Mouse (Mus musculus): Measurements from ENCODE around the gene Syngr2.

The Syngr2 gene

GRCm38 (mm10) chr11:117779434-117780198, 29.9 kb upstream of the Syngr2 start:
- in situ Hi-C loops (cut with MboI; ENCODE audit: low pct_unique_long_range_greater_than_20kb in 1 of 2, low sequenced_read_pairs in 2 of 2, unreplicated experiment in 1 of 2), result loop anchor here in 1 of 2 experiments (25.0 kb wide), 1 partner anchor 392 kb away; no protein-coding TSS in a partner anchor

- in situ Hi-C loops (cut with MboI; ENCODE audit: low pct_unique_long_range_greater_than_20kb in 1 of 2, low sequenced_read_pairs in 2 of 2, unreplicated experiment in 1 of 2), result loop anchor here in 1 of 2 experiments (25.0 kb wide), 1 partner anchor 393 kb away; no protein-coding TSS in a partner anchor
These were observed 29.3 kb upstream of the Syngr2 start for GRCm38 (mm10) chr11:117780199-117780515.

GRCm38 (mm10) chr11:117780582-117781111, 28.8 kb upstream of the Syngr2 start:
- in situ Hi-C loops (cut with MboI; ENCODE audit: low pct_unique_long_range_greater_than_20kb in 1 of 2, low sequenced_read_pairs in 2 of 2, unreplicated experiment in 1 of 2), result loop anchor here in 1 of 2 experiments (25.0 kb wide), 1 partner anchor 393 kb away; no protein-coding TSS in a partner anchor

- in situ Hi-C loops (cut with MboI; ENCODE audit: low pct_unique_long_range_greater_than_20kb in 1 of 2, low sequenced_read_pairs in 2 of 2, unreplicated experiment in 1 of 2), result loop anchor here in 1 of 2 experiments (25.0 kb wide), 1 partner anchor 394 kb away; no protein-coding TSS in a partner anchor
These were observed 28.2 kb upstream of the Syngr2 start for GRCm38 (mm10) chr11:117781199-117781821.

GRCm38 (mm10) chr11:117781993-117782704, 27.3 kb upstream of the Syngr2 start, which contains the start of the genes Tmc8 and Tmc6:
Gene Tmc8 (plus strand): TSS chr11:117782076.
Gene Tmc6 (minus strand): TSS chr11:117782198.
- in situ Hi-C loops (cut with MboI; ENCODE audit: low pct_unique_long_range_greater_than_20kb in 1 of 2, low sequenced_read_pairs in 2 of 2, unreplicated experiment in 1 of 2), result loop anchor here in 1 of 2 experiments (25.0 kb wide), 1 partner anchor 395 kb away; no protein-coding TSS in a partner anchor

GRCm38 (mm10) chr11:117782705-117783034, 26.8 kb upstream of the Syngr2 start:
- in situ Hi-C loops (cut with MboI; ENCODE audit: low pct_unique_long_range_greater_than_20kb in 1 of 2, low sequenced_read_pairs in 2 of 2, unreplicated experiment in 1 of 2), result loop anchor here in 1 of 2 experiments (25.0 kb wide), 1 partner anchor 395 kb away; no protein-coding TSS in a partner anchor

GRCm38 (mm10) chr11:117783089-117783488, 26.4 kb upstream of the Syngr2 start:
- in situ Hi-C loops (cut with MboI; ENCODE audit: low pct_unique_long_range_greater_than_20kb in 1 of 2, low sequenced_read_pairs in 2 of 2, unreplicated experiment in 1 of 2), result loop anchor here in 1 of 2 experiments (25.0 kb wide), 1 partner anchor 396 kb away; no protein-coding TSS in a partner anchor

- in situ Hi-C loops (cut with MboI; ENCODE audit: low pct_unique_long_range_greater_than_20kb in 1 of 2, low sequenced_read_pairs in 2 of 2, unreplicated experiment in 1 of 2), result loop anchor here in 1 of 2 experiments (25.0 kb wide), 1 partner anchor 396 kb away; no protein-coding TSS in a partner anchor
These were observed 25.7 kb upstream of the Syngr2 start for GRCm38 (mm10) chr11:117783683-117784309.

- in situ Hi-C loops (cut with MboI; ENCODE audit: low pct_unique_long_range_greater_than_20kb in 1 of 2, low sequenced_read_pairs in 2 of 2, unreplicated experiment in 1 of 2), result loop anchor here in 1 of 2 experiments (25.0 kb wide), 1 partner anchor 399 kb away; no protein-coding TSS in a partner anchor
These were observed 23.2 kb upstream of the Syngr2 start for GRCm38 (mm10) chr11:117786294-117786693.

GRCm38 (mm10) chr11:117788481-117788880, 21.0 kb upstream of the Syngr2 start:
- in situ Hi-C loops (cut with MboI; ENCODE audit: low pct_unique_long_range_greater_than_20kb in 1 of 2, low sequenced_read_pairs in 2 of 2, unreplicated experiment in 1 of 2), result loop anchor here in 1 of 2 experiments (25.0 kb wide), 1 partner anchor 401 kb away; no protein-coding TSS in a partner anchor

- in situ Hi-C loops (cut with MboI; ENCODE audit: low pct_unique_long_range_greater_than_20kb in 1 of 2, low sequenced_read_pairs in 2 of 2, unreplicated experiment in 1 of 2), result loop anchor here in 1 of 2 experiments (25.0 kb wide), 1 partner anchor 403 kb away; no protein-coding TSS in a partner anchor
These were observed 19.2 kb upstream of the Syngr2 start for GRCm38 (mm10) chr11:117790286-117790685.

GRCm38 (mm10) chr11:117790703-117791440, 18.6 kb upstream of the Syngr2 start:
- in situ Hi-C loops (cut with MboI; ENCODE audit: low pct_unique_long_range_greater_than_20kb in 1 of 2, low sequenced_read_pairs in 2 of 2, unreplicated experiment in 1 of 2), result loop anchor here in 1 of 2 experiments (25.0 kb wide), 1 partner anchor 404 kb away; no protein-coding TSS in a partner anchor

GRCm38 (mm10) chr11:117791441-117791761, 18.1 kb upstream of the Syngr2 start:
- in situ Hi-C loops (cut with MboI; ENCODE audit: low pct_unique_long_range_greater_than_20kb in 1 of 2, low sequenced_read_pairs in 2 of 2, unreplicated experiment in 1 of 2), result loop anchor here in 1 of 2 experiments (25.0 kb wide), 1 partner anchor 404 kb away; no protein-coding TSS in a partner anchor

GRCm38 (mm10) chr11:117792281-117792888, 17.1 kb upstream of the Syngr2 start:
- in situ Hi-C loops (cut with MboI; ENCODE audit: low pct_unique_long_range_greater_than_20kb in 1 of 2, low sequenced_read_pairs in 2 of 2, unreplicated experiment in 1 of 2), result loop anchor here in 1 of 2 experiments (25.0 kb wide), 1 partner anchor 405 kb away; no protein-coding TSS in a partner anchor

GRCm38 (mm10) chr11:117794035-117794551, 15.4 kb upstream of the Syngr2 start:
- in situ Hi-C loops (cut with MboI; ENCODE audit: low pct_unique_long_range_greater_than_20kb in 1 of 2, low sequenced_read_pairs in 2 of 2, unreplicated experiment in 1 of 2), result loop anchor here in 1 of 2 experiments (25.0 kb wide), 1 partner anchor 407 kb away; no protein-coding TSS in a partner anchor

GRCm38 (mm10) chr11:117796954-117797353, 12.5 kb upstream of the Syngr2 start:
- in situ Hi-C loops (cut with MboI; ENCODE audit: low pct_unique_long_range_greater_than_20kb in 1 of 2, low sequenced_read_pairs in 2 of 2, unreplicated experiment in 1 of 2), result loop anchor here in 1 of 2 experiments (25.0 kb wide), 1 partner anchor 410 kb away; no protein-coding TSS in a partner anchor
